In genomic region chr13:29913061-29913460, GRCm38 (mm10) we compare ENCODE assay signal across 23 mouse cellular contexts. TPM values are rescaled to one million over a fixed set of nuclear protein-coding genes. Genes with fewer than 3 reads are reported as not detected.
DNase-seq lines count a peak whose midpoint lies in the region; ATAC-seq lines count a peak whose summit lies in the region.
"Had no signal": no experiment of that assay in that cellular context is flagged by ENCODE, and none has a peak within 500 bp of the region (broad histone marks: within the 10 kb centered on the region; RNA-seq: fewer than 3 reads in every experiment).

No protein-coding gene starts in this region.

- DNase-seq in heart, adult 11 months: peak; percentile 33
- peak; percentile 54 for DNase-seq in embryo, embryonic 10.5 days (ENCODE audit: low spot score)
- DNase-seq in embryo, embryonic 11 days: peak; percentile 39
- DNase-seq in embryonic facial prominence, embryonic 11.5 days (ENCODE audit: low spot score): peak; percentile 77
- DNase-seq in urinary bladder, postnatal 14 days (ENCODE audit: low spot score): no peak
- DNase-seq in adrenal gland, adult 2 months: no peak
- DNase-seq: adrenal gland, adult 8-10 months; adrenal gland, postnatal 14 days; adrenal gland, postnatal 36 days; cerebellum, adult 11-12 months; cerebellum, adult 2 months; cerebellum, adult 9-10 months; cerebellum, postnatal 14 days; cerebellum, postnatal 36 days; forebrain, postnatal 0 days had no signal

- no peaks in the 10 kb centered on the region for H3K4me1 ChIP-seq in heart, embryonic 11.5 days (ENCODE audit: control insufficient read depth, insufficient read depth, low read length)
- no peaks in the 10 kb centered on the region for H3K4me1 ChIP-seq in embryonic facial prominence, embryonic 11.5 days (ENCODE audit: control insufficient read depth, insufficient read depth, low read length)
- H3K4me1 ChIP-seq in forebrain, embryonic 16.5 days (replicated peaks; ENCODE audit: control insufficient read depth, insufficient read depth, low read length): no peaks in the 10 kb centered on the region
- H3K4me1 ChIP-seq: embryonic facial prominence, embryonic 15.5 days; forebrain, embryonic 10.5 days; forebrain, embryonic 12.5 days had no signal

- H3K27ac ChIP-seq in heart, embryonic 11.5 days (ENCODE audit: low read depth, low read length): no peak overlapping the region
- no peak overlapping the region for H3K27ac ChIP-seq in embryonic facial prominence, embryonic 11.5 days (replicated peaks; ENCODE audit: low read depth, low read length)
- H3K27ac ChIP-seq in forebrain, embryonic 16.5 days (ENCODE audit: low read length): no peak overlapping the region
- H3K27ac ChIP-seq: embryonic facial prominence, embryonic 13.5 days; embryonic facial prominence, embryonic 15.5 days; forebrain, embryonic 10.5 days; forebrain, embryonic 12.5 days had no signal

- ATAC-seq in heart, embryonic 11.5 days (replicated peaks; ENCODE audit: insufficient number of reproducible peaks, low FRiP score, low TSS enrichment): no peak
- ATAC-seq in embryonic facial prominence, embryonic 11.5 days (replicated peaks; ENCODE audit: insufficient number of reproducible peaks, low FRiP score, low TSS enrichment, low read depth): no peak
- ATAC-seq in forebrain, embryonic 16.5 days: no peak
- ATAC-seq: forebrain, embryonic 14.5 days; forebrain, postnatal 0 days had no signal

- WGBS in heart, embryonic 11.5 days (ENCODE audit: insufficient replicate concordance): 90% methylated on average over 10 of the region's 10 CpGs
- 34% methylated on average over 10 of the region's 10 CpGs for WGBS in embryonic facial prominence, embryonic 11.5 days
- WGBS in forebrain, embryonic 16.5 days: 92% methylated on average over 10 of the region's 10 CpGs

- no peak overlapping the region for H3K9ac ChIP-seq in heart, embryonic 11.5 days (ENCODE audit: low read depth, low read length)
- no peak overlapping the region for H3K9ac ChIP-seq in embryonic facial prominence, embryonic 11.5 days (replicated peaks; ENCODE audit: low read length)
- H3K9ac ChIP-seq in forebrain, embryonic 16.5 days (replicated peaks; ENCODE audit: low read depth, low read length): no peak overlapping the region
- H3K9ac ChIP-seq: embryonic facial prominence, embryonic 13.5 days; embryonic facial prominence, embryonic 15.5 days; forebrain, embryonic 12.5 days; forebrain, postnatal 0 days had no signal

- H3K27me3 ChIP-seq in heart, embryonic 11.5 days (ENCODE audit: control insufficient read depth, insufficient read depth, low read length): no peaks in the 10 kb centered on the region
- no peaks in the 10 kb centered on the region for H3K27me3 ChIP-seq in embryonic facial prominence, embryonic 11.5 days (ENCODE audit: control insufficient read depth, insufficient read depth, low read length)
- H3K27me3 ChIP-seq in forebrain, embryonic 16.5 days (replicated peaks; ENCODE audit: control insufficient read depth, insufficient read depth, low read length): no peaks in the 10 kb centered on the region
- H3K27me3 ChIP-seq: embryonic facial prominence, embryonic 13.5 days; embryonic facial prominence, embryonic 15.5 days; forebrain, embryonic 12.5 days had no signal

- no peak overlapping the region for H3K4me3 ChIP-seq in heart, embryonic 11.5 days (ENCODE audit: low read depth, low read length)
- no peak overlapping the region for H3K4me3 ChIP-seq in embryonic facial prominence, embryonic 11.5 days (ENCODE audit: low read depth, low read length)
- H3K4me3 ChIP-seq in forebrain, embryonic 16.5 days (replicated peaks; ENCODE audit: low read length): no peak overlapping the region
- H3K4me3 ChIP-seq: embryonic facial prominence, embryonic 13.5 days; embryonic facial prominence, embryonic 15.5 days; erythroblast, embryonic 14.5 days; forebrain, embryonic 10.5 days; forebrain, embryonic 12.5 days had no signal

- peaks cover 19% of the 10 kb centered on the region for H3K36me3 ChIP-seq in heart, embryonic 11.5 days (ENCODE audit: control insufficient read depth, insufficient read depth, low read length)
- peaks cover 11% of the 10 kb centered on the region for H3K36me3 ChIP-seq in embryonic facial prominence, embryonic 11.5 days (replicated peaks; ENCODE audit: control insufficient read depth, insufficient read depth, low read depth, low read length)
- peaks cover 26% of the 10 kb centered on the region for H3K36me3 ChIP-seq in forebrain, embryonic 16.5 days (ENCODE audit: control insufficient read depth, insufficient read depth)

- no peak overlapping the region for H3K4me2 ChIP-seq in heart, embryonic 11.5 days
- H3K4me2 ChIP-seq in embryonic facial prominence, embryonic 11.5 days (ENCODE audit: low read depth, low read length): no peak overlapping the region
- no peak overlapping the region for H3K4me2 ChIP-seq in forebrain, embryonic 16.5 days (ENCODE audit: low read length)
- H3K4me2 ChIP-seq: embryonic facial prominence, embryonic 13.5 days; embryonic facial prominence, embryonic 15.5 days; forebrain, embryonic 12.5 days had no signal

- H3K9me3 ChIP-seq in heart, embryonic 11.5 days (replicated peaks; ENCODE audit: control insufficient read depth, low read length): no peaks in the 10 kb centered on the region
- H3K9me3 ChIP-seq in embryonic facial prominence, embryonic 11.5 days (replicated peaks; ENCODE audit: control insufficient read depth, low read length): no peaks in the 10 kb centered on the region
- H3K9me3 ChIP-seq in forebrain, embryonic 16.5 days (ENCODE audit: control insufficient read depth, low read length): no peaks in the 10 kb centered on the region
- H3K9me3 ChIP-seq: embryonic facial prominence, embryonic 13.5 days; embryonic facial prominence, embryonic 15.5 days; forebrain, embryonic 12.5 days had no signal

RNA-seq across cellular contexts. Expression of gene Cdkal1, which starts 57.6 kb away (rescaled TPM):
- 25.2 and 29.4 TPM in 2 replicates for polyA plus RNA-seq in heart, embryonic 11.5 days (2014; fragmentation: Nextera tagmentation; extraction: Ambion mirVana)
- 34.7 and 39.6 TPM in 2 replicates for polyA plus RNA-seq in embryonic facial prominence, embryonic 11.5 days (2014; fragmentation: Nextera tagmentation; extraction: Ambion mirVana)
- 28.8 and 29.6 TPM in 2 replicates for polyA plus RNA-seq in forebrain, embryonic 16.5 days (2015; fragmentation: Nextera tagmentation; extraction: Ambion mirVana)
- 10 to 100 TPM; 22.0 to 29.0 TPM for total RNA-seq in adrenal gland, adult 2 months (2021)
- polyA plus RNA-seq in adrenal gland, adult 2 months (2012; rRNA removed): 0.71 and 0.73 TPM in 2 replicates

Comparison
In these comparisons a context has a peak if more than half of its experiments do, and no peak if none do; other contexts are left out.
1. DNase-seq: peak in heart, adult 11 months (single experiment), embryo, embryonic 10.5 days (single experiment), embryo, embryonic 11 days (single experiment) and embryonic facial prominence, embryonic 11.5 days (single experiment); none in urinary bladder, postnatal 14 days (single experiment) and adrenal gland, adult 2 months (single experiment).
2. RNA of gene Cdkal1, which starts 57.6 kb away (polyA plus RNA-seq): 34.7 to 39.6 TPM in embryonic facial prominence, embryonic 11.5 days, 28.8 to 29.6 TPM in forebrain, embryonic 16.5 days and 25.2 to 29.4 TPM in heart, embryonic 11.5 days; 0.71 to 0.73 TPM in adrenal gland, adult 2 months; every median in the first group is over 10 times any median in the second.